Mouse (Mus musculus) spleen, adult 2 months (tissue): Measurements from ENCODE around the gene Frs2. TPM values are rescaled to one million over a fixed set of nuclear protein-coding genes. Genes with fewer than 3 reads are reported as not detected.

ENCODE experiments used
- DNase-seq, 2 experiments: peaks; one replicate each; pipeline versions ENCODE4 v3.0.0 to v3.0.0-alpha.2; 2012 to 2021; ENCODE audit warnings: low spot score in 2 of 2, low read depth in 1 of 2
- H3K27ac ChIP-seq: fragments of 200-500 bp; 2 replicates; pipeline ENCODE4 v1.5.1; 2012; ENCODE audit warnings: low read length, inconsistent platforms; ENCODE audit not compliant: insufficient read depth
- H3K27me3 ChIP-seq: fragments of 200-500 bp; 2 replicates; pipeline ENCODE4 v1.6.1; 2012; ENCODE audit warnings: mild to moderate bottlenecking, moderate library complexity, low read length, inconsistent platforms; ENCODE audit not compliant: control insufficient read depth, insufficient read depth
- H3K36me3 ChIP-seq: fragments of 200-500 bp; 2 replicates; pipeline ENCODE4 v1.6.1; 2012; ENCODE audit warnings: mild to moderate bottlenecking, low read length, inconsistent platforms; ENCODE audit not compliant: control insufficient read depth, insufficient read depth
- H3K4me1 ChIP-seq: fragments of 200-500 bp; 2 replicates; pipeline ENCODE4 v1.6.1; 2011; ENCODE audit warnings: inconsistent platforms; ENCODE audit not compliant: control insufficient read depth, insufficient read depth, insufficient read length
- H3K4me3 ChIP-seq: fragments of 200-500 bp; 2 replicates; pipeline ENCODE4 v1.5.1; 2011; ENCODE audit warnings: mild to moderate bottlenecking, inconsistent platforms; ENCODE audit not compliant: insufficient read depth, insufficient read length; ENCODE audit errors: extremely low read depth
- CTCF ChIP-seq: fragments of 200-500 bp; IDR thresholded peaks from 2 replicates; pipeline ENCODE4 v1.5.1; 2011; ENCODE audit warnings: mild to moderate bottlenecking, inconsistent platforms; ENCODE audit not compliant: insufficient read depth, insufficient read length, insufficient replicate concordance; ENCODE audit errors: extremely low read depth
- POLR2A ChIP-seq: fragments of 200-500 bp; IDR thresholded peaks from 2 replicates; pipeline ENCODE4 v1.6.1; 2011; ENCODE audit warnings: low read depth, low read length, inconsistent platforms
- WGBS: fragments of 180-500 bp; shearing (Covaris S2); methylation state at CpG from one replicate; pipeline ENCODE4 v1.1.7; 2018; 5-methylcytosine and 5-hydroxymethylcytosine counted together
- polyA plus RNA-seq: library from polyadenylated mRNA; depleted of rRNA; stranded (reverse); fragments of >200 nt; gene quantifications from 2 replicates; pipeline ENCODE4 v1.2.3, GENCODE M21; 2012

Frs2 gene
- polyA plus RNA-seq, 1 experiment = 6.0 TPM

- Histone ChIP-seq H3K4me3 (no peak overlapping the region), H3K4me1 (no peaks in the 10 kb centered on the region), H3K27me3 (no peaks in the 10 kb centered on the region), H3K36me3 (peaks cover 27% of the 10 kb centered on the region), H3K27ac (no peak overlapping the region)
- DNase-seq = no peak
- TF ChIP-seq POLR2A (no peak), CTCF (no peak)
- 93% methylated on average over 18 of the region's 18 CpGs for WGBS
These were observed 76.0 kb downstream of the Frs2 start for GRCm38 (mm10) chr10:117072191-117072888.

- no peak for TF ChIP-seq POLR2A
- TF ChIP-seq CTCF = no peak
- H3K4me3 ChIP-seq = no peak overlapping the region
- DNase-seq = no peak
- WGBS = 92% methylated on average over 3 of the region's 3 CpGs
- H3K27ac ChIP-seq = no peak overlapping the region
- no peaks in the 10 kb centered on the region for H3K4me1 ChIP-seq
- peaks cover 12% of the 10 kb centered on the region for H3K36me3 ChIP-seq
- no peaks in the 10 kb centered on the region for H3K27me3 ChIP-seq
These were observed 79.2 kb downstream of the Frs2 start for GRCm38 (mm10) chr10:117069109-117069508.

GRCm38 (mm10) chr10:117064076-117064475 is 84.3 kb downstream of the Frs2 start:
- no peaks in the 10 kb centered on the region for H3K27me3 ChIP-seq
- TF ChIP-seq CTCF = no peak
- no peak for TF ChIP-seq POLR2A
- peak overlapping the region; percentile 38; the same call in 1 of the 2 replicates for H3K4me3 ChIP-seq
- 4% methylated on average over 7 of the region's 7 CpGs for WGBS
- DNase-seq = peak in 1 of 2 experiments; percentile 5
- H3K27ac ChIP-seq = no peak overlapping the region
- H3K4me1 ChIP-seq = no peaks in the 10 kb centered on the region; the same call in 1 of the 2 replicates
- peaks cover 21% of the 10 kb centered on the region for H3K36me3 ChIP-seq

GRCm38 (mm10) chr10:117063254-117064021 is 84.9 kb downstream of the Frs2 start, which contains the start of gene Cct2:
Cct2 (minus strand) TSS chr10:117063814.
- Histone ChIP-seq H3K4me3 (peak within 1 kb of the TSS; percentile 99), H3K36me3 (peaks cover 27% of the 10 kb centered on the region), H3K4me1 (no peaks in the 10 kb centered on the region; the same call in 1 of the 2 replicates), H3K27me3 (no peaks in the 10 kb centered on the region), H3K27ac (peak within 1 kb of the TSS; percentile 90)
- under 1% methylated on average over 68 of the region's 68 CpGs for WGBS
- peak; percentile 89 to 93 for DNase-seq
- no peak for TF ChIP-seq CTCF
- TF ChIP-seq POLR2A = peak; percentile 53

GRCm38 (mm10) chr10:117062894-117063253 is 85.5 kb downstream of the Frs2 start:
- no peak for TF ChIP-seq POLR2A
- TF ChIP-seq CTCF = no peak
- Histone ChIP-seq H3K27me3 (no peaks in the 10 kb centered on the region), H3K27ac (no peak overlapping the region), H3K36me3 (peaks cover 29% of the 10 kb centered on the region), H3K4me1 (no peaks in the 10 kb centered on the region; the same call in 1 of the 2 replicates), H3K4me3 (peak overlapping the region; percentile 99)
- no peak for DNase-seq
- 2% methylated on average over 15 of the region's 15 CpGs for WGBS

- TF ChIP-seq CTCF = no peak
- no peak for TF ChIP-seq POLR2A
- H3K36me3 ChIP-seq = peaks cover 66% of the 10 kb centered on the region
- DNase-seq = no peak
- no peaks in the 10 kb centered on the region for H3K27me3 ChIP-seq
- H3K4me3 ChIP-seq = no peak overlapping the region
- no peak overlapping the region for H3K27ac ChIP-seq
- H3K4me1 ChIP-seq = no peaks in the 10 kb centered on the region
- WGBS = 84% methylated on average over 4 of the region's 4 CpGs
These were observed 92.7 kb downstream of the Frs2 start for GRCm38 (mm10) chr10:117055668-117056067.
